Comparison of ENCODE assay signal across 11 mouse cellular contexts in the genomic region with DNA sequence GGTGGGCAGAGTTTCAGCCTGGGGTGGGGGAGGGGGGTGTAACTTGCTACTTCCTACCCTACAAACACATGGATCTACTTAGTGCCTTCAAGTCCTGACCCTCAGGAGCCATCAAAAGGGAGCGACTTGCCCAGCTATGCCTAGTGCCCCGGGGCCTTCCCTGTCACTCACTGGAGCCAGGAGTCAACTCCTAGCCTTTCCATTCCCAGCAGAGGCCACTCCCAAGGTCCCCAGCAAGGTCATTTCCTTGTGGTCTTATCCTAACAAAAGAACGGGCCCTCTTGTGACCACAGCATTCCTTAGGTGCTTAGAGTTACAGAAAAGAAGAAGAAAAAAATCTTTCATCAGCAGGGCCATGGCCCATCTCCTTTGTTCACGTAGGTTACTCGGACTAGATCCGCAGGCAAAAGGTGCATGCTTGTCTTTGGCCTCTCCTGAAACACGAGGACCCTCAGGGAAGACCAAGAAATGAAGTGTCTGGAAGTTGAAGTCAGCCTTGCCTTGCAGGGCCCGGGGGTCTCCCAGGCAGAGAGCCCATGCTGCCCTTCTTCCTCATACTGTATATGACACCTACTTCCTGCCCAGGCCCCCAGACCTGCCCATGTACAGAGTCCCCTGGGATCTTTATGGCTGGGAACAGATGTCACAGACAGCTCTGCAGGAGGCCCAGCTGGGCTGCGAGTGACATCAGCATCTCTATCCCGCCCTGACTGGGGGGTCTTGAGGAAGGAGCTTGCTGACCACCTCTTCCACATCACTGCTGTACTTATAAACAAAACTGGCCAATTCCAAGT. TPM values are rescaled to one million over a fixed set of nuclear protein-coding genes. Genes with fewer than 3 reads are reported as not detected.
A peak's percentile ranks its signal among the peaks of the same experiment; 100 is the strongest.
DNase-seq lines count a peak whose midpoint lies in the region; ATAC-seq lines count a peak whose summit lies in the region.
"Had no signal": no experiment of that assay in that cellular context is flagged by ENCODE, and none has a peak within 500 bp of the region (broad histone marks: within the 10 kb centered on the region; RNA-seq: fewer than 3 reads in every experiment).

No protein-coding gene starts in this region.

- H3K4me3 ChIP-seq in hindbrain, embryonic 11.5 days (ENCODE audit: low read depth, low read length) = no peak overlapping the region
- no peak overlapping the region for H3K4me3 ChIP-seq in hindbrain, embryonic 13.5 days
- H3K4me3 ChIP-seq in embryonic facial prominence, embryonic 12.5 days = no peak overlapping the region
- H3K4me3 ChIP-seq: liver, embryonic 12.5 days had no signal

- WGBS in hindbrain, embryonic 11.5 days = 45% methylated on average over 10 of the region's 10 CpGs
- 65% methylated on average over 10 of the region's 10 CpGs for WGBS in hindbrain, embryonic 13.5 days
- WGBS in embryonic facial prominence, embryonic 12.5 days = 19% methylated on average over 10 of the region's 10 CpGs

- H3K9me3 ChIP-seq in hindbrain, embryonic 11.5 days (ENCODE audit: control insufficient read depth, low read length) = no peaks in the 10 kb centered on the region
- no peaks in the 10 kb centered on the region for H3K9me3 ChIP-seq in hindbrain, embryonic 13.5 days
- no peaks in the 10 kb centered on the region for H3K9me3 ChIP-seq in embryonic facial prominence, embryonic 12.5 days
- H3K9me3 ChIP-seq: liver, embryonic 12.5 days had no signal

- H3K27ac ChIP-seq in hindbrain, embryonic 11.5 days (ENCODE audit: low read depth, low read length) = peak overlapping the region; percentile 24; the same call in 1 of the 2 replicates
- no peak overlapping the region for H3K27ac ChIP-seq in hindbrain, embryonic 13.5 days
- H3K27ac ChIP-seq in embryonic facial prominence, embryonic 12.5 days = 0 out of 2 replicates have a peak overlapping the region, but pooled peaks have one; percentile 36
- H3K27ac ChIP-seq: liver, embryonic 12.5 days had no signal

- no peaks in the 10 kb centered on the region for H3K36me3 ChIP-seq in hindbrain, embryonic 11.5 days (ENCODE audit: control insufficient read depth, insufficient read depth, low read length)
- no peaks in the 10 kb centered on the region for H3K36me3 ChIP-seq in hindbrain, embryonic 13.5 days
- no peaks in the 10 kb centered on the region for H3K36me3 ChIP-seq in embryonic facial prominence, embryonic 12.5 days
- H3K36me3 ChIP-seq: liver, embryonic 12.5 days had no signal

- H3K27me3 ChIP-seq in hindbrain, embryonic 11.5 days (ENCODE audit: control insufficient read depth, insufficient read depth, low read length) = no peaks in the 10 kb centered on the region
- 0 out of 2 replicates have a peak, but pooled peaks cover 2% of the 10 kb centered on the region for H3K27me3 ChIP-seq in hindbrain, embryonic 13.5 days
- no peaks in the 10 kb centered on the region for H3K27me3 ChIP-seq in embryonic facial prominence, embryonic 12.5 days
- H3K27me3 ChIP-seq: liver, embryonic 12.5 days had no signal

- ATAC-seq in hindbrain, embryonic 11.5 days (ENCODE audit: low FRiP score) = no peak
- ATAC-seq in hindbrain, embryonic 13.5 days (ENCODE audit: low FRiP score) = no peak
- ATAC-seq in embryonic facial prominence, embryonic 12.5 days (ENCODE audit: insufficient number of reproducible peaks, insufficient read depth, low FRiP score, low TSS enrichment) = no peak
- no peak for ATAC-seq in frontal cortex, adult (ENCODE audit: low TSS enrichment)
- ATAC-seq: liver, embryonic 12.5 days had no signal

- no peaks in the 10 kb centered on the region; the same call in 1 of the 2 replicates for H3K4me1 ChIP-seq in hindbrain, embryonic 11.5 days (replicated peaks; ENCODE audit: control insufficient read depth, insufficient read depth, low read length)
- peaks cover 18% of the 10 kb centered on the region for H3K4me1 ChIP-seq in hindbrain, embryonic 13.5 days (replicated peaks)
- H3K4me1 ChIP-seq in embryonic facial prominence, embryonic 12.5 days = peaks cover 10% of the 10 kb centered on the region

- H3K4me2 ChIP-seq in hindbrain, embryonic 11.5 days (replicated peaks; ENCODE audit: low read depth, low read length) = no peak overlapping the region
- no peak overlapping the region for H3K4me2 ChIP-seq in hindbrain, embryonic 13.5 days
- H3K4me2 ChIP-seq in embryonic facial prominence, embryonic 12.5 days (replicated peaks) = no peak overlapping the region
- H3K4me2 ChIP-seq: liver, embryonic 12.5 days had no signal

- DNase-seq in hindbrain, embryonic 11.5 days (ENCODE audit: low spot score) = no peak
- DNase-seq in Muller cell, postnatal 12 days (ENCODE audit: inconsistent ontology term) = peak; percentile 55
- peak; percentile 45 for DNase-seq in mesoderm, embryonic 11.5 days (ENCODE audit: low read depth, low spot score)
- DNase-seq in layer of hippocampus, postnatal 14 days (ENCODE audit: low spot score in 2 of 2) = no peak
- no peak for DNase-seq in layer of hippocampus, adult 18-20 months (ENCODE audit: low spot score in 2 of 2)
- DNase-seq: cerebellum, postnatal 14 days; gastrocnemius, postnatal 14 days had no signal

- no peak overlapping the region for H3K9ac ChIP-seq in hindbrain, embryonic 11.5 days (ENCODE audit: low read depth, low read length)
- no peak overlapping the region for H3K9ac ChIP-seq in hindbrain, embryonic 13.5 days
- no peak overlapping the region for H3K9ac ChIP-seq in embryonic facial prominence, embryonic 12.5 days
- H3K9ac ChIP-seq: liver, embryonic 12.5 days had no signal

RNA-seq across cellular contexts. Expression of a gene that starts 47.3 kb away (rescaled TPM):
- polyA plus RNA-seq in hindbrain, embryonic 11.5 days (2014; fragmentation: Nextera tagmentation; extraction: Ambion mirVana) = 12.9 and 17.9 TPM in 2 replicates
- 20.1 and 23.4 TPM in 2 replicates for polyA plus RNA-seq in hindbrain, embryonic 13.5 days (2015; fragmentation: Nextera tagmentation; extraction: Ambion mirVana)
- polyA plus RNA-seq in embryonic facial prominence, embryonic 12.5 days (2016; fragmentation: Nextera tagmentation; extraction: Ambion mirVana) = 13.0 and 15.8 TPM in 2 replicates
- 10 to 100 TPM; 16.1 to 16.7 TPM for total RNA-seq in layer of hippocampus, postnatal 14 days (2021)
- 10 to 100 TPM; 17.0 to 20.1 TPM for total RNA-seq in layer of hippocampus, adult 18-20 months (2021)

Comparison
In these comparisons a context has a peak if more than half of its experiments do, and no peak if none do; other contexts are left out.
1. DNase-seq: peak in Muller cell, postnatal 12 days (single experiment) and mesoderm, embryonic 11.5 days (single experiment); none in hindbrain, embryonic 11.5 days (single experiment), layer of hippocampus, postnatal 14 days (0 of 2) and layer of hippocampus, adult 18-20 months (0 of 2).